Mouse (Mus musculus) liver, postnatal 0 days (tissue): ENCODE measurements at regions not wholly inside any gene's neighbourhood (a gene's known extent, or its start where the extent isn't known, plus 50 kb on each side); places are given as distances from the start of the nearest gene placed in this dataset.

Experiments
- ATAC-seq: fragments of 200-750 bp; cut with Nextera tagmentation; 2 replicates; pipeline ENCODE4 v1.8.0; 2017; ENCODE audit warnings: mild to moderate bottlenecking, moderate library complexity
- DNase-seq: peaks from one replicate; pipeline ENCODE4 v3.0.0-alpha.2; 2016
- H3K27ac ChIP-seq: fragments of 300-500 bp; sonication (generic); 2 replicates; pipeline ENCODE4 v1.5.1; 2014; ENCODE audit warnings: antibody characterized with exemption, moderate library complexity, mild to moderate bottlenecking, low read depth
- H3K27me3 ChIP-seq: fragments of 300-500 bp; sonication (generic); 2 replicates; pipeline ENCODE4 v1.6.1; 2014; ENCODE audit warnings: low read length, control low read depth, mixed read lengths; ENCODE audit not compliant: insufficient read depth
- H3K36me3 ChIP-seq: fragments of 300-500 bp; sonication (generic); replicated peaks from 2 replicates; pipeline ENCODE4 v1.6.1; 2014; ENCODE audit warnings: mild to moderate bottlenecking, control low read depth, low read length, moderate library complexity, mixed read lengths; ENCODE audit not compliant: insufficient read depth
- H3K4me1 ChIP-seq: fragments of 300-500 bp; sonication (generic); 2 replicates; pipeline ENCODE4 v1.6.1; 2014; ENCODE audit warnings: antibody characterized with exemption, mild to moderate bottlenecking, control low read depth; ENCODE audit not compliant: insufficient read depth
- H3K4me2 ChIP-seq: fragments of 300-500 bp; sonication (generic); 2 replicates; pipeline ENCODE4 v1.6.1; 2014; ENCODE audit warnings: low read depth, mild to moderate bottlenecking, low read length, moderate library complexity, mixed read lengths
- H3K4me3 ChIP-seq: fragments of 300-500 bp; sonication (generic); 2 replicates; pipeline ENCODE4 v1.5.1; 2014; ENCODE audit warnings: low read depth, low read length
- H3K9ac ChIP-seq: fragments of 300-500 bp; sonication (generic); replicated peaks from 2 replicates; pipeline ENCODE4 v1.6.1; 2014; ENCODE audit warnings: mild to moderate bottlenecking, moderate library complexity
- H3K9me3 ChIP-seq: fragments of 300-500 bp; sonication (generic); 2 replicates; pipeline ENCODE4 v1.6.1; 2016; ENCODE audit warnings: mild to moderate bottlenecking, control low read depth, low read length, mixed read lengths
- CTCF ChIP-seq: sonication (generic); IDR thresholded peaks from 2 replicates; pipeline ENCODE4 v1.5.1; 2016; ENCODE audit warnings: antibody characterized with exemption, low read depth
- EP300 ChIP-seq: IDR thresholded peaks from 2 replicates; pipeline ENCODE4 v1.6.1; 2016; ENCODE audit warnings: antibody characterized with exemption, low read depth, mild to moderate bottlenecking
- WGBS: fragments of 180-500 bp; shearing (Covaris S2); extraction: QIAGEN DNeasy Blood & Tissue Kit; methylation state at CpG from one replicate; pipeline ENCODE4 v1.1.7; 2014; ENCODE audit not compliant: insufficient replicate concordance; 5-methylcytosine and 5-hydroxymethylcytosine counted together

DNA sequence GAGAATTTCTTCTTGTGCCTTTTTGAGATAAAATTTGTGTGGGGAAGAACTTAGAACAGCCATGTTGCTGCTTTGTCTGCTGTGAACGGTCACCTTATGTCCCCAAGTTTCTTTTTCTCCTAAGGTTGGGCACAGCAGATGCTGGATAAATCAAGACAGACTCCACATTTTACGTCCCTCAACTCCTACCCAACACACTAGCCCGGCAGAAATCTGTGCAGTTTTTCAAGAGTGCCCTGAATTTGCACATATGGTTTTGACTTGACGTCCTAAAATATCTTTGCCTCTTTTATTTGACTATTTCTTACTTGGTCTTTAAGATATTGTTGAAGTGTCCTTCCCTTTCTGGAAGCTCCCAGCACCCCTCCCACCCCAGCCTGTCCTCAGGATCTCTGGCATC, 312.7 kb downstream of the Rnf144a start:
- H3K36me3 ChIP-seq = no peaks in the 10 kb centered on the region
- DNase-seq (no peak), ATAC-seq (no peak)
- no peak overlapping the region for H3K4me2 ChIP-seq
- H3K9me3 ChIP-seq = no peaks in the 10 kb centered on the region
- no peak overlapping the region for H3K4me3 ChIP-seq
- no peaks in the 10 kb centered on the region for H3K27me3 ChIP-seq
- H3K9ac ChIP-seq = no peak overlapping the region
- 77% methylated on average over 4 of the region's 4 CpGs for WGBS
- TF ChIP-seq CTCF (no peak), EP300 (no peak)
- no peaks in the 10 kb centered on the region for H3K4me1 ChIP-seq
- H3K27ac ChIP-seq = no peak overlapping the region

GRCm38 (mm10) chr12:26100140-26100539, 314.9 kb downstream of the Rnf144a start:
- no peak for ATAC-seq
- H3K9me3 ChIP-seq = no peaks in the 10 kb centered on the region

GRCm38 (mm10) chr12:26099176-26099575, 315.9 kb downstream of the Rnf144a start:
- H3K36me3 ChIP-seq = no peaks in the 10 kb centered on the region
- H3K27me3 ChIP-seq = no peaks in the 10 kb centered on the region
- H3K4me2 ChIP-seq = no peak overlapping the region
- no peaks in the 10 kb centered on the region for H3K9me3 ChIP-seq
- TF ChIP-seq EP300 (no peak), CTCF (no peak)
- no peak overlapping the region for H3K27ac ChIP-seq
- no peak for ATAC-seq
- 78% methylated on average over 5 of the region's 5 CpGs for WGBS
- H3K4me1 ChIP-seq = no peaks in the 10 kb centered on the region
- DNase-seq = no peak
- H3K9ac ChIP-seq = no peak overlapping the region
- H3K4me3 ChIP-seq = no peak overlapping the region

More at GRCm38 (mm10) chr12:26100140-26100539, 314.9 kb downstream of the Rnf144a start:
- Histone ChIP-seq H3K4me2 (no peak overlapping the region), H3K36me3 (no peaks in the 10 kb centered on the region), H3K27ac (no peak overlapping the region), H3K27me3 (no peaks in the 10 kb centered on the region), H3K9ac (no peak overlapping the region), H3K4me1 (no peaks in the 10 kb centered on the region), H3K4me3 (no peak overlapping the region)
- WGBS = 69% methylated on average over 2 of the region's 2 CpGs
- TF ChIP-seq CTCF (no peak), EP300 (no peak)
- DNase-seq = no peak

DNA sequence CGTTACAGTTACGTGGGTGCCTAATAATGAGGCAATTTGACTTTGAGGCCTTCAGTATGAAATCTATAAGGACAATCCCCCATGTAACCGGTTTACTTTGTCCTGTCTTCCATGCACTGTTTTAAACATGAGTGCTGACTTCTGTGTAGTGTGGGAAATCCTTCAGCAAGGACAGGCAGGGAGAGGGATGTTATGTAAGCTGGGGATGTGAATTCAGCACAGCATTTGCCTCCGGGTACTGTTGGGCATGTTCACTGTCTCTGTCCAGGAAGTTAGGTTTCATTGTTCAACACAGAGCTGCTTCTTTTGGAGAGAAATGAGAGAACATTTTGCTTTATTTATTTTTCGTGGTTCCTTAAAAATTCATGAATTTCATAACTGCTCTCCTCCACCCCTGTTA, 322.7 kb downstream of the Rnf144a start:
- Histone ChIP-seq H3K27me3 (no peaks in the 10 kb centered on the region), H3K36me3 (no peaks in the 10 kb centered on the region), H3K9ac (no peak overlapping the region), H3K27ac (no peak overlapping the region), H3K4me2 (no peak overlapping the region), H3K4me3 (no peak overlapping the region), H3K4me1 (no peaks in the 10 kb centered on the region), H3K9me3 (no peaks in the 10 kb centered on the region)
- TF ChIP-seq EP300 = no peak
- no peak for TF ChIP-seq CTCF
- no peak for DNase-seq
- 58% methylated on average over 5 of the region's 5 CpGs for WGBS
- no peak for ATAC-seq

- Histone ChIP-seq H3K4me3 (no peak overlapping the region), H3K4me1 (no peaks in the 10 kb centered on the region), H3K9ac (no peak overlapping the region), H3K4me2 (no peak overlapping the region), H3K9me3 (no peaks in the 10 kb centered on the region), H3K27ac (no peak overlapping the region), H3K36me3 (no peaks in the 10 kb centered on the region), H3K27me3 (no peaks in the 10 kb centered on the region)
- DNase-seq = no peak
- no peak for TF ChIP-seq CTCF
- WGBS = 65% methylated on average over 3 of the region's 3 CpGs
- no peak for ATAC-seq
These were observed 323.2 kb downstream of the Rnf144a start for GRCm38 (mm10) chr12:26091865-26092264.

DNA sequence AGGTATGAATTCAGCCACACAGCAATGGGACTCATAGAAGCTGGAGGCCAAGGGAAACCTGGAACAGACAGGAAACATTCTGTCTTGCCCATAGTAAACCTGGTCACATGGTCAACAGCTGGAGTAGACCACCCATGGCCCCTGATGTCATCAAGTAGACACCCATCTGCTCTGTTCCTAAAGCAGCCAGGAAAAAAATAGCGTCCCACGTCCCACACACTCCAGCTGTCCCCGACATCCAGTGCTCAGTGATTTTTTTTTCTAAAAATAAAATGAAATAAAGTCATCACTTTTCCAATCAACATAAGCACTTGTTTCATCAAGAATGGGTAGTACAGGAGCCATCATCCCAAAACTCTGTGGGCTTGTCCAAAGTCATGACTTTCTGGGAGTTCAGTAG, 326.7 kb downstream of the Rnf144a start:
- H3K9me3 ChIP-seq = no peaks in the 10 kb centered on the region
- TF ChIP-seq EP300 = no peak
- no peak for TF ChIP-seq CTCF
- DNase-seq (no peak), ATAC-seq (no peak)
- no peak overlapping the region for H3K27ac ChIP-seq
- no peaks in the 10 kb centered on the region for H3K27me3 ChIP-seq
- WGBS = 69% methylated on average over 3 of the region's 3 CpGs
- H3K4me2 ChIP-seq = no peak overlapping the region
- no peak overlapping the region for H3K4me3 ChIP-seq
- no peaks in the 10 kb centered on the region for H3K36me3 ChIP-seq
- H3K4me1 ChIP-seq = no peaks in the 10 kb centered on the region
- no peak overlapping the region for H3K9ac ChIP-seq

DNA sequence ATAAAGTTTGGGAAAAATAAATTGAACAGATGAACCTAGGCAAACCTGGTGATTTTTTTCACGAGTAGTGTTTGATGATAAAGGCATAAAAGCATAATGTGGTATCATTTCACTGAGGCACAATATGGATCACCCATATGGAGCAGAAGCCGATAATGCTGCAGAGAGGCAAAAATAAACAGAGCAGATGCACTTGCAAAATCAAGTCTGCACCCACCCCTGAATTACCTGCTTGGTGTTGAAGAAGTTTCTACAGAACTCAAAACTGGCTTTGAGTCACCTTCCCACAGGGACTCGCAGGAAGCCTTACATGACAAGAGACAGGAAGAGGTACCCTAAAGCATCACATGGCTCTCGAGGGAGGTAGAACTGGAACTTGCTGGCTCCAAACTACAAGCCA, 328.1 kb downstream of the Rnf144a start:
- ATAC-seq = no peak
- WGBS = 63% methylated on average over 4 of the region's 4 CpGs
- no peak overlapping the region for H3K27ac ChIP-seq

More for the DNA sequence above, 328.1 kb downstream of the Rnf144a start:
- TF ChIP-seq EP300 (no peak), CTCF (no peak)
- Histone ChIP-seq H3K36me3 (no peaks in the 10 kb centered on the region), H3K4me2 (no peak overlapping the region), H3K9me3 (no peaks in the 10 kb centered on the region), H3K9ac (no peak overlapping the region), H3K27me3 (no peaks in the 10 kb centered on the region), H3K4me3 (no peak overlapping the region), H3K4me1 (no peaks in the 10 kb centered on the region)
- DNase-seq = no peak
